Mouse (Mus musculus): Measurements from ENCODE around the gene Ube2d2b. TPM values are rescaled to one million over a fixed set of nuclear protein-coding genes. Genes with fewer than 3 reads are reported as not detected.

Gene Ube2d2b
- polyA plus RNA-seq (2015; fragmentation: Nextera tagmentation; extraction: Ambion mirVana), result 0.53 and 0.63 TPM in 2 replicates

DNA sequence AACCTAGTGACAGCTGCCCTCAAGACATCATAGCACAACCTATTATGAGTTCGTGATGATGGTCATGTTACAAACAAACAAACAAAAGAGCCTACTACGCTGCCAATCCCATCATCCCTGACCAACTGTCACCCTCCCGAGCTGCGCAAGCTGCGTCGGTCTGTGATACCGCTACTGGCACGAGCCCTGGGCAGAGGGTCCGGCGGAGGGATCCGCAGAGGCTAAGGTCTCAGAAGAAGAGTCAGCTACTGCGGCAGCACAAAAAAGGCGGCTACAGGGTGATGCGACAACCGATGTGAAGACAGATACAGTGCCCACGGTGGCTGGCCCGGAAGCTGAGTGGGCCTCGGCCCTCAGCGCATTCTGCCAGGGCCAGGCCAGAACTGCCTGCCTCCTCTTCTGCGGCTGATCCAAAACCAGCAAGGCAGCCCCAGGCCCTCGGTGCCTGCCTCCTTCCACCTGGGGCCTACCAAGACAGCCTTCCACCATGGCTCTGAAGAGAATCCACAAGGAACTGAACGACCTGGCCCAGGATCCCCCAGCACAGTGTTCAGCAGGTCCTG is at the start of gene Ube2d2b:
Gene Ube2d2b, plus strand, starts transcription at position 102 of the 563 bp plus-strand sequence.

DNA sequence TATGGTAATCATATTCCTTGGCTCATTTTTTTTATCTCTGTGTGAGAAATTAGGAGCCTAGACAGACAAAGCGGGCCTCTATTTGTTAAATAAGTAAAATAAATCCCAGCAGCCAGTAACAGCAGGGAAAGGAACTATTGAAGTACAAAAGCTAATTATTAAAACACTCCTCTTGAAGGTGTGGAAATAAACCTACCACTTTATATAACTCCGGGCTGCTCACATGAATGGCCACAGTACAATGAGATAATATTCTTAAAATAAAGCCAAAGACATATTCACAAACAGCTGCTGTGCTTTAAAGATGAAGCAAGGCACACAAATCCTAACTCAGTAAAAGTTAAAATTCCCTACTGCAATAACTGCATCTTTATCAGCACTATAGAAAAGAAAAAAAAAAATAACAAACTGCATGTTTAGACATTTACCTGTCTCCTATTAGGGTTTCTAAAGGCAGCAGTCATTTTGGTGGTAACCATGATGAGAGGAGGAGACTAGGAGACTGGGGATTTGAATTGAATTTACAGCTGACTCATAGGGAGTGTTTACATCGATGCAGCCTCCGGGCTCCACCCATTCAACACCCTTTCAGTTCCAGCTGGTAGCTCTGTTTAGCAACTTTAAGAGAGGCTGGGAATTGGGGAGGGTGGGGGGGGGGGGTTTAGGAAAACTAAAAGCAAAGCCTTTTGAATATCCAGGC is 44.8 kb downstream of the Ube2d2b start, which contains the start of gene Evi5:
Gene Evi5, minus strand, starts transcription at position 547 of the 700 bp plus-strand sequence.

Other genes with a start within 250 kb of the Ube2d2b start
- 9.7 and 9.8 TPM in 2 replicates for gene Rpap2, start 232.7 kb upstream of the Ube2d2b start, polyA plus RNA-seq (2015; fragmentation: Nextera tagmentation; extraction: Ambion mirVana)
- gene Glmn, start 232.2 kb upstream of the Ube2d2b start, polyA plus RNA-seq (2015; fragmentation: Nextera tagmentation; extraction: Ambion mirVana), result 11.7 and 12.2 TPM in 2 replicates
- gene Gfi1, start 104.1 kb upstream of the Ube2d2b start, polyA plus RNA-seq (2015; fragmentation: Nextera tagmentation; extraction: Ambion mirVana), result 2.3 and 3.2 TPM in 2 replicates
- 62.2 and 66.7 TPM in 2 replicates for gene Evi5, start 45.0 kb downstream of the Ube2d2b start, polyA plus RNA-seq (2015; fragmentation: Nextera tagmentation; extraction: Ambion mirVana)
- 40.6 and 41.4 TPM in 2 replicates for gene Rpl5, start 70.4 kb downstream of the Ube2d2b start, polyA plus RNA-seq (2015; fragmentation: Nextera tagmentation; extraction: Ambion mirVana)
- 22.7 and 24.7 TPM in 2 replicates for gene Fam69a, start 157.0 kb downstream of the Ube2d2b start, polyA plus RNA-seq (2015; fragmentation: Nextera tagmentation; extraction: Ambion mirVana)
- gene Mtf2, start 235.6 kb downstream of the Ube2d2b start, polyA plus RNA-seq (2015; fragmentation: Nextera tagmentation; extraction: Ambion mirVana), result 49.9 and 58.7 TPM in 2 replicates

Measured in spleen, postnatal 0 days (tissue).